In the genomic region with DNA sequence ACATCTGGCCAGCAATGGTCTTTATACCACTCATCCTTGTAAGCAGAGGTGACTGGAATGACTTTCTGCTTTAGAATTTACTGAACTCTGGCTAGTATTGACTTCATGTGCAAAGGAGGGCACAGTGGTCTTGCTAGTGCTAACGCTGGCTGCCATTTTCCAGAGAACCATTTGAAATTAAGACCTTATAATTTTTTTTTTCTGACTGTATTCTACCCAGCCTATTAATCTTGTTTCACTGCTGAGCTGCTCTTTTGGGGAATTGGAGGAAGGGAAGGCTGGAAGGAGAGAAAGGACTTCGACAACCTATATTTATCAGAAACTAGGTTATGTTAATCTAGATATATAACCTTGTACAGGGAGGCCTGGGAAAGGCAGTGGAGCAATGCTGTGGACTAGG, we compare ENCODE assay signal across 12 mouse cellular contexts. TPM values are rescaled to one million over a fixed set of nuclear protein-coding genes. Genes with fewer than 3 reads are reported as not detected.
DNase-seq lines count a peak whose midpoint lies in the region; ATAC-seq and TF ChIP-seq lines count a peak whose summit lies in the region.
"Had no signal": no experiment of that assay in that cellular context is flagged by ENCODE, and none has a peak within 500 bp of the region (broad histone marks: within the 10 kb centered on the region; RNA-seq: fewer than 3 reads in every experiment).

No protein-coding gene starts in this region.

- no peak for ATAC-seq in heart, embryonic 15.5 days (replicated peaks; ENCODE audit: insufficient number of reproducible peaks, insufficient read depth, low FRiP score, low read depth)
- no peak for ATAC-seq in neural tube, embryonic 12.5 days (ENCODE audit: low FRiP score, low read depth)
- no peak for ATAC-seq in limb, embryonic 13.5 days (ENCODE audit: low FRiP score, low read depth)
- ATAC-seq in neural tube, embryonic 15.5 days (ENCODE audit: low FRiP score), result no peak
- ATAC-seq: Patski had no signal

- 85% methylated on average over 2 of the region's 2 CpGs for WGBS in heart, embryonic 15.5 days
- 83% methylated on average over 2 of the region's 2 CpGs for WGBS in heart, adult 2 months
- WGBS in neural tube, embryonic 12.5 days, result 94% methylated on average over 2 of the region's 2 CpGs
- WGBS in limb, embryonic 13.5 days, result 80% methylated on average over 2 of the region's 2 CpGs
- 89% methylated on average over 2 of the region's 2 CpGs for WGBS in neural tube, embryonic 15.5 days

- H3K79me2 ChIP-seq in heart, adult 2 months (replicated peaks; ENCODE audit: control insufficient read depth, insufficient read depth, low read length), result peaks cover 8% of the 10 kb centered on the region; the same call in 1 of the 2 replicates

- TF ChIP-seq POLR2A in heart, adult 2 months (IDR thresholded peaks at IDR 0.05; ENCODE audit: insufficient read depth, low read depth, low read length), result no peak

- intact Hi-C loops in heart, adult 2 months (cut with DNase I), result no loop called here

- DNase-seq in heart, adult 2 months, result no peak
- no peak for DNase-seq in neural tube, embryonic 10.5 days (ENCODE audit: extremely low spot score, low spot score)
- no peak for DNase-seq in gastrocnemius, adult 18-20 months (ENCODE audit: low spot score)
- no peak for DNase-seq in layer of hippocampus, postnatal 25 days (ENCODE audit: extremely low spot score in 1 of 2, low spot score in 1 of 2)
- DNase-seq: heart, postnatal 14 days had no signal

- no peak overlapping the region for H3K9ac ChIP-seq in heart, embryonic 15.5 days
- no peak overlapping the region for H3K9ac ChIP-seq in heart, adult 2 months (ENCODE audit: low read depth, low read length)
- no peak overlapping the region for H3K9ac ChIP-seq in neural tube, embryonic 12.5 days
- H3K9ac ChIP-seq in limb, embryonic 13.5 days, result no peak overlapping the region
- 0 out of 2 replicates have a peak overlapping the region, but pooled peaks have one; percentile 8 for H3K9ac ChIP-seq in neural tube, embryonic 15.5 days (replicated peaks)

- H3K4me3 ChIP-seq in heart, embryonic 15.5 days, result no peak overlapping the region
- H3K4me3 ChIP-seq in heart, adult 2 months, result no peak overlapping the region
- no peak overlapping the region for H3K4me3 ChIP-seq in neural tube, embryonic 12.5 days
- H3K4me3 ChIP-seq in limb, embryonic 13.5 days, result no peak overlapping the region
- no peak overlapping the region for H3K4me3 ChIP-seq in neural tube, embryonic 15.5 days (replicated peaks)

- H3K27me3 ChIP-seq in heart, embryonic 15.5 days, result no peaks in the 10 kb centered on the region
- H3K27me3 ChIP-seq in heart, adult 2 months (ENCODE audit: control insufficient read depth, insufficient read depth, low read length), result no peaks in the 10 kb centered on the region
- H3K27me3 ChIP-seq in neural tube, embryonic 12.5 days (replicated peaks), result no peaks in the 10 kb centered on the region
- H3K27me3 ChIP-seq in limb, embryonic 13.5 days, result no peaks in the 10 kb centered on the region
- no peaks in the 10 kb centered on the region for H3K27me3 ChIP-seq in neural tube, embryonic 15.5 days (replicated peaks)
- H3K27me3 ChIP-seq: Patski had no signal

- H3K36me3 ChIP-seq in heart, embryonic 15.5 days, result 0 out of 2 replicates have a peak, but pooled peaks cover 5% of the 10 kb centered on the region
- H3K36me3 ChIP-seq in heart, adult 2 months (ENCODE audit: control insufficient read depth, insufficient read depth, low read length), result no peaks in the 10 kb centered on the region; the same call in none of the 2 replicates
- peaks cover 8% of the 10 kb centered on the region; the same call in 1 of the 2 replicates for H3K36me3 ChIP-seq in neural tube, embryonic 12.5 days
- peaks cover 11% of the 10 kb centered on the region for H3K36me3 ChIP-seq in limb, embryonic 13.5 days
- H3K36me3 ChIP-seq in neural tube, embryonic 15.5 days, result peaks cover 4% of the 10 kb centered on the region; the same call in 1 of the 2 replicates

- no peak for TF ChIP-seq EP300 in heart, adult 2 months (IDR thresholded peaks at IDR 0.05; ENCODE audit: insufficient read depth, low read depth, low read length)

- 0 out of 2 replicates have a peak overlapping the region, but pooled peaks have one; percentile 80 for H3K4me2 ChIP-seq in heart, embryonic 15.5 days
- H3K4me2 ChIP-seq in neural tube, embryonic 12.5 days (replicated peaks), result peak overlapping the region; percentile 62
- peak overlapping the region; percentile 83; the same call in 1 of the 2 replicates for H3K4me2 ChIP-seq in limb, embryonic 13.5 days (replicated peaks)
- H3K4me2 ChIP-seq in neural tube, embryonic 15.5 days, result peak overlapping the region; percentile 74

- no peak for TF ChIP-seq CTCF in heart, adult 2 months (IDR thresholded peaks at IDR 0.05)

- H3K9me3 ChIP-seq in heart, embryonic 15.5 days (replicated peaks), result no peaks in the 10 kb centered on the region
- H3K9me3 ChIP-seq in neural tube, embryonic 12.5 days, result no peaks in the 10 kb centered on the region
- H3K9me3 ChIP-seq in limb, embryonic 13.5 days, result no peaks in the 10 kb centered on the region
- H3K9me3 ChIP-seq in neural tube, embryonic 15.5 days (replicated peaks), result no peaks in the 10 kb centered on the region

- no peak overlapping the region for H3K27ac ChIP-seq in heart, embryonic 15.5 days
- H3K27ac ChIP-seq in heart, adult 2 months, result no peak overlapping the region
- no peak overlapping the region for H3K27ac ChIP-seq in neural tube, embryonic 12.5 days
- no peak overlapping the region for H3K27ac ChIP-seq in limb, embryonic 13.5 days
- no peak overlapping the region for H3K27ac ChIP-seq in neural tube, embryonic 15.5 days (replicated peaks)

- peaks cover 25% of the 10 kb centered on the region for H3K4me1 ChIP-seq in heart, embryonic 15.5 days (replicated peaks)
- H3K4me1 ChIP-seq in heart, adult 2 months (ENCODE audit: control insufficient read depth, insufficient read depth, low read length), result peaks cover 3% of the 10 kb centered on the region
- peaks cover 24% of the 10 kb centered on the region for H3K4me1 ChIP-seq in neural tube, embryonic 12.5 days
- peaks cover 31% of the 10 kb centered on the region for H3K4me1 ChIP-seq in limb, embryonic 13.5 days
- peaks cover 45% of the 10 kb centered on the region for H3K4me1 ChIP-seq in neural tube, embryonic 15.5 days

RNA-seq across cellular contexts. Expression of a gene that starts 2.1 kb away (rescaled TPM):
- 7.9 and 8.9 TPM in 2 replicates for polyA plus RNA-seq in heart, embryonic 15.5 days (2015; fragmentation: Nextera tagmentation; extraction: Ambion mirVana)
- 10 to 100 TPM in 1 of 2 experiments, 1 to 10 TPM in 1; 8.7 to 13.5 TPM for total RNA-seq in heart, adult 2 months (2021)
- 7.2 and 8.6 TPM in 2 replicates for polyA plus RNA-seq in heart, adult 2 months (2012; rRNA removed)
- polyA plus RNA-seq in neural tube, embryonic 12.5 days (2016; fragmentation: Nextera tagmentation; extraction: Ambion mirVana), result 16.3 and 16.7 TPM in 2 replicates
- 16.0 and 16.2 TPM in 2 replicates for polyA plus RNA-seq in limb, embryonic 13.5 days (2015; fragmentation: Nextera tagmentation; extraction: Ambion mirVana)
- polyA plus RNA-seq in neural tube, embryonic 15.5 days (2015; fragmentation: Nextera tagmentation; extraction: Ambion mirVana), result 14.6 and 16.8 TPM in 2 replicates
- 10 to 100 TPM; 14.0 to 15.5 TPM for total RNA-seq in gastrocnemius, adult 18-20 months (2021)
- total RNA-seq in layer of hippocampus, postnatal 25 days (2021), result 10 to 100 TPM; 11.3 to 18.1 TPM

RNA-seq across cellular contexts. Expression of a gene that starts 5.7 kb away (rescaled TPM):
- polyA plus RNA-seq in heart, embryonic 15.5 days (2015; fragmentation: Nextera tagmentation; extraction: Ambion mirVana), result 32.1 and 39.5 TPM in 2 replicates
- 10 to 100 TPM; 42.2 to 43.6 TPM for total RNA-seq in heart, adult 2 months (2021)
- 16.3 and 27.8 TPM in 2 replicates for polyA plus RNA-seq in heart, adult 2 months (2012; rRNA removed)
- polyA plus RNA-seq in neural tube, embryonic 12.5 days (2016; fragmentation: Nextera tagmentation; extraction: Ambion mirVana), result 108 and 118 TPM in 2 replicates
- 51.6 and 57.8 TPM in 2 replicates for polyA plus RNA-seq in limb, embryonic 13.5 days (2015; fragmentation: Nextera tagmentation; extraction: Ambion mirVana)
- polyA plus RNA-seq in neural tube, embryonic 15.5 days (2015; fragmentation: Nextera tagmentation; extraction: Ambion mirVana), result 100 and 101 TPM in 2 replicates
- total RNA-seq in gastrocnemius, adult 18-20 months (2021), result 10 to 100 TPM; 34.6 to 35.0 TPM
- total RNA-seq in layer of hippocampus, postnatal 25 days (2021), result 100 to 1,000 TPM; 370 TPM

RNA-seq across cellular contexts. Expression of a gene that starts 18.0 kb away (rescaled TPM):
- 0.20 and 0.41 TPM in 2 replicates for polyA plus RNA-seq in heart, embryonic 15.5 days (2015; fragmentation: Nextera tagmentation; extraction: Ambion mirVana)
- total RNA-seq in heart, adult 2 months (2021), result under 1 TPM in 1 of 2 experiments, not detected in 1; 0.14 TPM
- polyA plus RNA-seq in heart, adult 2 months (2012; rRNA removed), result not detected in 2 replicates
- 0.72 and 0.77 TPM in 2 replicates for polyA plus RNA-seq in neural tube, embryonic 12.5 days (2016; fragmentation: Nextera tagmentation; extraction: Ambion mirVana)
- polyA plus RNA-seq in limb, embryonic 13.5 days (2015; fragmentation: Nextera tagmentation; extraction: Ambion mirVana), result 0.15 and 0.29 TPM in 2 replicates
- polyA plus RNA-seq in neural tube, embryonic 15.5 days (2015; fragmentation: Nextera tagmentation; extraction: Ambion mirVana), result 0.09 TPM in 1 of 2 replicates, not detected in the other
- not detected for total RNA-seq in gastrocnemius, adult 18-20 months (2021)
- not detected for total RNA-seq in layer of hippocampus, postnatal 25 days (2021)
- total RNA-seq: common myeloid progenitor, adult 5-6 weeks; megakaryocyte progenitor cell, adult 5-6 weeks had no signal
- polyA plus RNA-seq: Patski had no signal
